Mouse (Mus musculus): ENCODE data around the gene Herc2. TPM values are rescaled to one million over a fixed set of nuclear protein-coding genes. Genes with fewer than 3 reads are reported as not detected.

The Herc2 gene
- total and polyA plus RNA-seq, 2 experiments from 2014 or later = 41.8 to 89.2 TPM

DNA sequence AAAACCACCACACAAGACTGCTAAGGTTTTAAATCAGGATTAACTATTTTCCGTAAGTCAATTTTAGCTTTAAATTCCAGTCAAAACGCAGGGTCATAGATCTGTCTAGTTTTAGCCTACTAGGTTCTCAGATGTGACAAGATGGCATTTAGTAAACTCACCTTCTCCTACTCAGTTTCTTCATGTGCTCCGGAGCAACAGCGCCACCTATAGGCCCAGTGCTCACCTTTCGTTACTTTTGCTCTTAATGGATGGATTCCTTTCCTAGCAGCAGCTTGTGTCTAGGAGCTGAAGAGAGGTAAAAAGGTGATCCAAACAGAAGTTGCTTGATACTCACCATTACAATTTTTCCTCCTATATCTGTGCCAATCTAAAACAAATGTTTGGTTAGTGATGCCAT is 7.6 kb upstream of the Herc2 start:
- Histone ChIP-seq H3K27me3 (ENCODE audit: insufficient read depth, low read length) (no peaks in the 10 kb centered on the region), H3K4me2 (ENCODE audit: low read depth, low read length) (no peak overlapping the region), H3K4me1 (ENCODE audit: insufficient read depth, low read length) (no peaks in the 10 kb centered on the region), H3K27ac (no peak overlapping the region), H3K36me3 (ENCODE audit: insufficient read depth, low read length) (no peaks in the 10 kb centered on the region), H3K9me3 (ENCODE audit: low read length) (no peaks in the 10 kb centered on the region), H3K4me3 (ENCODE audit: low read length) (no peak overlapping the region), H3K9ac (replicated peaks; ENCODE audit: low read length) (no peak overlapping the region)
- no peak for ATAC-seq
- WGBS = 16% methylated on average over 5 of the region's 5 CpGs
- TF ChIP-seq CTCF (IDR thresholded peaks at IDR 0.05; ENCODE audit: low read depth) = peak; percentile 90
- DNase-seq (ENCODE audit: low spot score) = peak; percentile 85

DNA sequence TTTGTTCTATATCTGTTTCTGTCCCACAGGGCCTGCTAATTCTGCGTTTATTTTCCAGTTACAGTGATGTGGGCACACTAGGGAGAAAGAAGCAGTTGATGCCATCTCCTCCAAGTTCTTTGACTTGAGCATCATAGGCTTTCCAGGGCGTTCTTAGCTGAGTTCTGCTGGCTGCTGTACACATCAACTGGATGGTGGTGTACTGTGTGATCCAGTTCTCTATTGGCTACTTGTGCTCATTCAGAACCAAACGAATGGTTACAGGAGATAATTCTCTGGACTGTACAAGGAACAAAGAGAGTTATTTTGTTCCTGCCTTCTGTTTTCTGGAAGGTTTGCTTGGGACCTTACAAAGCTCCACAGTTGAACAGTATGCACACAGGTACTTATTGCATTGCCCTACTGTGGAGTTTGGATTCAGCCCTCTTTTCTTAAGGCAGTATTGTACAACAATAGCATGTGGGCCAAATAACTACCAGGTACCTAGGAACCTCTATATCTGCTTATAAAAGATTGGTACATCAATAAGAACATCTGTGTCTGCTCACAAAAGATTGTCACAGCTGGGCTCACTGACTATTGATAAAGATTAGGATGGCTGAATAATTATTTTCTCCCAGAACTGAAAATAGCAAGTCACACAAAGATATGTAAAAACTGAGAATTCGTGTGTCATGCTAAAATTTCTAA is 6.3 kb upstream of the Herc2 start:
- DNase-seq (ENCODE audit: low spot score) (no peak), ATAC-seq (no peak)
- Histone ChIP-seq H3K27me3 (ENCODE audit: insufficient read depth, low read length) (no peaks in the 10 kb centered on the region), H3K9ac (replicated peaks; ENCODE audit: low read length) (no peak overlapping the region), H3K36me3 (ENCODE audit: insufficient read depth, low read length) (no peaks in the 10 kb centered on the region), H3K4me2 (ENCODE audit: low read depth, low read length) (no peak overlapping the region), H3K4me3 (ENCODE audit: low read length) (no peak overlapping the region), H3K27ac (no peak overlapping the region), H3K4me1 (ENCODE audit: insufficient read depth, low read length) (no peaks in the 10 kb centered on the region), H3K9me3 (ENCODE audit: low read length) (no peaks in the 10 kb centered on the region)
- WGBS = 61% methylated on average over 4 of the region's 4 CpGs
- no peak for TF ChIP-seq CTCF (IDR thresholded peaks at IDR 0.05; ENCODE audit: low read depth)

DNA sequence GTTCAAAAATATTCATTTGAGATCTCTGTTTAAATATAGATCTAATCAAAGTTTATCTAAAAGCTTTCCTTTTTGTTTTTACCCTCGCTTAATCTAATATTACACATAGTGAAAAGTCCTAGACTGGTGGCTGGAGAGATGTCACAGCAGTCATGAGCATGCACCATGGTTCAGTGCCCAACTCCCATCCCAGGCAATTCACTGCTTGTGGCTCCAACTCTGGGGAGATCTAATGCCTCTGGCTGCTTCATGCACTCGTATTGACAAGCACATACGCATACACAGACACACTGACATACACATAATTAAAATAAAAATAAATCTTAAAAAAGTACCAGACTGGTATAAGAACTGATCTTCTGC is 5.7 kb upstream of the Herc2 start:
- TF ChIP-seq CTCF (IDR thresholded peaks at IDR 0.05; ENCODE audit: low read depth) = no peak
- no peaks in the 10 kb centered on the region for H3K9me3 ChIP-seq (ENCODE audit: low read length)
- H3K4me1 ChIP-seq (ENCODE audit: insufficient read depth, low read length) = peaks cover 1% of the 10 kb centered on the region; the same call in 1 of the 2 replicates
- no peak overlapping the region for H3K4me3 ChIP-seq (ENCODE audit: low read length)
- no peak overlapping the region for H3K4me2 ChIP-seq (ENCODE audit: low read depth, low read length)
- no peak for DNase-seq (ENCODE audit: low spot score)
- no peak overlapping the region for H3K27ac ChIP-seq
- no peak overlapping the region for H3K9ac ChIP-seq (replicated peaks; ENCODE audit: low read length)
- no peaks in the 10 kb centered on the region for H3K27me3 ChIP-seq (ENCODE audit: insufficient read depth, low read length)
- 83% methylated on average over 3 of the region's 3 CpGs for WGBS
- no peak for ATAC-seq
- H3K36me3 ChIP-seq (ENCODE audit: insufficient read depth, low read length) = no peaks in the 10 kb centered on the region

DNA sequence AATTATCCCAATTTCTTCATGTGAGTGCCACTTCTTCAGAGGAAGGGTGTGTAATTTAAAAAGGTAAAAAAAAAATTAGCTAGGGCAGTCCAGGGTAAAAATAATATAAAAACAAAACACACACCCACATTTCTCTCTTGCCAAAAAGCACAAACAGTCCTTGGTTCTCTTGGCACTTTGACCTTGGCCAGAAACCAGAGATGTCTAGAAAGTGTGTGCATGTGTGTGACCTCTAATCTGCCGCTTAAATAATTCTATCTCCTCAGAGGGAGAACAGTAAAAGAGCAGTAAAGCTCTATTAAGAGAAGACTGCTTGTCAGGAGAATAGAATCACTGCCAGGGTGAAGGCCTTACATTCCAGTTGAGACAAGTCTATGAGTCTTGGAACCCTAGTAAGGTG is 2.8 kb upstream of the Herc2 start:
- H3K9ac ChIP-seq (replicated peaks; ENCODE audit: low read length) = no peak overlapping the region
- no peak for ATAC-seq
- TF ChIP-seq CTCF (IDR thresholded peaks at IDR 0.05; ENCODE audit: low read depth) = no peak
- H3K4me2 ChIP-seq (ENCODE audit: low read depth, low read length) = no peak overlapping the region
- H3K4me3 ChIP-seq (ENCODE audit: low read length) = no peak overlapping the region
- no peaks in the 10 kb centered on the region for H3K9me3 ChIP-seq (ENCODE audit: low read length)
- DNase-seq (ENCODE audit: low spot score) = no peak
- no peak overlapping the region for H3K27ac ChIP-seq
- no peaks in the 10 kb centered on the region for H3K27me3 ChIP-seq (ENCODE audit: insufficient read depth, low read length)
- peaks cover 7% of the 10 kb centered on the region for H3K4me1 ChIP-seq (ENCODE audit: insufficient read depth, low read length)
- no peaks in the 10 kb centered on the region for H3K36me3 ChIP-seq (ENCODE audit: insufficient read depth, low read length)
- 83% methylated on average over 1 of the region's 1 CpGs for WGBS

DNA sequence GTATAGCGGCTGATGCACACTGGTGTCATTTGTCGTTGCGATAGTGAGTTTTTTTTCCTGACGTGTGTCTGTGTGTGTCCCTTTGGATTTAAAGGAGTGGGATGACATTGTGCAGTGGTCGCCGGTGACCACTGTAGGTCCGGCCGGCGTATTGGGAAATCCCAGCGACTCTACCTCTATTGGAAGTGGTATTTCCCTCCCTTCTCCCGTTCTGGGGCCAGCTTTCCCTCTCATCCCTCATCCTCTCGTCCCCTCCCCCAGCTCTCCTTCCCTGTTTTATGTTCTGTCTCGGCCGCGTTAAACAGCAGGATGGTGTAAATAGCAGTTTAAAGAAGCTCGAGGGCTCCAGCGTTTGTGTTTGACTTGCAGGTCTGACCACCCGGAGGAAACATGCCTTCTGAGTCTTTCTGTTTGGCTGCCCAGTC is 503 bp downstream of the Herc2 start:
- Histone ChIP-seq H3K9ac (replicated peaks; ENCODE audit: low read length) (peak overlapping the region; percentile 81), H3K9me3 (ENCODE audit: low read length) (no peaks in the 10 kb centered on the region), H3K4me2 (ENCODE audit: low read depth, low read length) (peak overlapping the region; percentile 65), H3K4me1 (ENCODE audit: insufficient read depth, low read length) (peaks cover 7% of the 10 kb centered on the region), H3K36me3 (ENCODE audit: insufficient read depth, low read length) (no peaks in the 10 kb centered on the region), H3K27me3 (ENCODE audit: insufficient read depth, low read length) (no peaks in the 10 kb centered on the region), H3K27ac (peak overlapping the region; percentile 93), H3K4me3 (ENCODE audit: low read length) (peak overlapping the region; percentile 91)
- DNase-seq (ENCODE audit: low spot score) = peak; percentile 58
- peak; percentile 31 for ATAC-seq
- 0% methylated on average over 18 of the region's 18 CpGs for WGBS
- TF ChIP-seq CTCF (IDR thresholded peaks at IDR 0.05; ENCODE audit: low read depth) = 0 out of 2 replicates have a peak, but pooled peaks have one; percentile 16

DNA sequence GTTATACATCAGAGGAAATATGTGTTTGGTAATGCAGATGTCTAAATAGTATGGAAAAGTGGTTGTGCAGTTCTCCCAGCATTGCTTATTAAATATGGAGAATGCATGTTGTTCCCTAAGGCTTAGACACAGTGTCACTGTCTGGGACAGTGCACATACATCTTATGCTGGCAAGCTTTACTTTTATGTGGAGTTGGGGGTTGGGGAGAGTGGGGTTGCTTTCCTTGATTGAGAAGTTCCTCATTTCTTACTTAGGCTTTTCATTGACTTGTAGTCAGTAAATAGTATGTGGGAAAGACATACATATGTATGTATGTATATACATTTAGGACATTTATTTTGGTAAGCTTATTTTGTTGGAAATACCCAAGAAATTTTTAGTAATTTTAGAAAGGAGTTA is 3.0 kb downstream of the Herc2 start:
- TF ChIP-seq CTCF (IDR thresholded peaks at IDR 0.05; ENCODE audit: low read depth) = no peak
- no peak for DNase-seq (ENCODE audit: low spot score)
- no peak overlapping the region for H3K9ac ChIP-seq (replicated peaks; ENCODE audit: low read length)

DNA sequence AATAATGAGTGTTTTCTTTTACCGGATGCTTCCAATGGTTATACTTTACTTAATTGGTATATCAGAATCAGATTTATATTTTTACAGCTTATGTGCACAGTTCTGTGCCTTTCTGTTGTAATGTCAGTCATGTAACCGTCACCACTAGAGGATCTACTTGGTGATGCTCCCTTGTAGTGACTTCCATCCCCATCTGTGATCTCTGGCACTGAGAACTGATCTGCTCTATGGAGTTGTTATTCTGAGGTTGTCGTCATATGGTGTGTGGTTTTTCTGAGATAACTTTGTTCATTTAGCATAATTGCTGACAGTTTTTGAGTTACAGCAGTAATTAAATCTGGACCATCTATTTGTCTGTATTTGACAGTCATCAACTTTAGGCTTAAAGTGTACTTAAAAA is 5.3 kb downstream of the Herc2 start:
- H3K4me3 ChIP-seq (ENCODE audit: low read length) = no peak overlapping the region
- no peak overlapping the region for H3K27ac ChIP-seq
- H3K9ac ChIP-seq (replicated peaks; ENCODE audit: low read length) = no peak overlapping the region
- no peak overlapping the region for H3K4me2 ChIP-seq (ENCODE audit: low read depth, low read length)
- 82% methylated on average over 3 of the region's 3 CpGs for WGBS
- ATAC-seq = no peak
- H3K9me3 ChIP-seq (ENCODE audit: low read length) = no peaks in the 10 kb centered on the region
- DNase-seq (ENCODE audit: low spot score) = no peak
- peaks cover 4% of the 10 kb centered on the region; the same call in 1 of the 2 replicates for H3K36me3 ChIP-seq (ENCODE audit: insufficient read depth, low read length)
- peaks cover 4% of the 10 kb centered on the region for H3K4me1 ChIP-seq (ENCODE audit: insufficient read depth, low read length)
- no peak for TF ChIP-seq CTCF (IDR thresholded peaks at IDR 0.05; ENCODE audit: low read depth)
- no peaks in the 10 kb centered on the region for H3K27me3 ChIP-seq (ENCODE audit: insufficient read depth, low read length)

More for the DNA sequence above, 3.0 kb downstream of the Herc2 start:
- no peaks in the 10 kb centered on the region for H3K27me3 ChIP-seq (ENCODE audit: insufficient read depth, low read length)
- H3K4me3 ChIP-seq (ENCODE audit: low read length) = no peak overlapping the region
- ATAC-seq = no peak
- no peaks in the 10 kb centered on the region for H3K9me3 ChIP-seq (ENCODE audit: low read length)
- no peak overlapping the region for H3K4me2 ChIP-seq (ENCODE audit: low read depth, low read length)
- H3K36me3 ChIP-seq (ENCODE audit: insufficient read depth, low read length) = peaks cover 4% of the 10 kb centered on the region; the same call in 1 of the 2 replicates
- peaks cover 7% of the 10 kb centered on the region for H3K4me1 ChIP-seq (ENCODE audit: insufficient read depth, low read length)
- H3K27ac ChIP-seq = no peak overlapping the region
